Mouse (Mus musculus) spleen, adult 18-20 months (tissue): ENCODE measurements around the gene Wdr92.
"Not testable (repeated sequence)": the region's sequence is repeated elsewhere in the genome, so short reads cannot be mapped to it uniquely, and the experiment has no call there.

Source experiments
- DNase-seq, 2 experiments: peaks; one replicate each; pipeline ENCODE4 v3.0.0; 2022; ENCODE audit warnings: mixed read lengths in 2 of 2

Gene Wdr92

GRCm38 (mm10) chr11:17211258-17212140, 29.6 kb downstream of the Wdr92 start, which contains the start of gene Pno1:
Pno1 (minus strand) TSS chr11:17211568.
- DNase-seq: peak; percentile 90

GRCm38 (mm10) chr11:17212141-17212495, 30.2 kb downstream of the Wdr92 start:
- DNase-seq: no peak

DNA sequence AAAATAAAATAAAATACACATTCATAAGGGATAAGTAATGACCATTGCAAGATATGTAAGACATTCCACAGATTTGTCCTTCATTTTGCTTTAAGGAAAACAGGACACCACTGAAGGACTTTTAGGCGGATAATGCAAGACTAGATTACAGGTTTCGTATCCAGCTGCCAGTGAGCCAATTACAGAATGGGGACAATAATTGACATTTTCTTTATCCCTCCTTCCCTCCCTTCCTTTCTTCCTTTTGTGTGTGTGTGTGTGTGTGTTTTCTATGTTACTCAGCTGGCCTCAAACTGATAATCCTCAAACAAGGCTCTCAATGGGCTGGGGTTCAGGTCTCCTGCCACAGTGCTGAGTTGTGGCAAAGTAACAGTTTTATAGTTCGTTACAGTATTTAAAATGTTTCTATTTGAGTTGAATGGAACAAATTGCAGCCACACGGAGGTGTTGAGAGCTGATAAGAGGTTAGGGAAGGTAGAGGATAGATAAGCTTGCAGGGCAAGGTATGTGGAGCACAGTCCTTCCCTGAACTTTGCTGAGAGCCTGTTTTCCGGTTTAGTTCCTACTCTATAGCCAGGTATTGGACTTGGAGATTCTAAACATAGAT, 31.1 kb downstream of the Wdr92 start:
- DNase-seq: no peak

DNA sequence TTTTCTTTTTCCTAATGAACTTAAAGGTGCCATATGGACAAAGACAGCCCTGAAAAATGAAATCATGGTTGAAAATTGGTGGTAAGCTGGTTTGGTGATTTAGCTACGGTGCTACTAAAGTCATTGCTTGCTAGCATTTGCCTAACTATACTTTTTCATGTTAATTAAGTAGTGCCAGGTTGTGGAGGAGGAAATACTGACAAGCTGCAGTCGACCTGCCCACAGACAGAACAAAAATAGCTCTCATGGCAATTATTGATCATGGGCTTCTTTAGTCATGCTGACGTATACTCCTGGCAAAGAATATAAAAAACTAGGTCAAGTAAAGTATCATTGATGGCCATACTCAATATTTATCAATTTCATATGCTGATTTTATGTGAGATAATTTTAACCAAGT, 33.6 kb downstream of the Wdr92 start:
- no peak for DNase-seq

GRCm38 (mm10) chr11:17221126-17221525, 39.2 kb downstream of the Wdr92 start:
- no peak for DNase-seq

- DNase-seq: no peak
These were observed 50.9 kb downstream of the Wdr92 start for GRCm38 (mm10) chr11:17232792-17233191.

- DNase-seq: no peak
These were observed 54.6 kb downstream of the Wdr92 start for GRCm38 (mm10) chr11:17236449-17237037.

DNA sequence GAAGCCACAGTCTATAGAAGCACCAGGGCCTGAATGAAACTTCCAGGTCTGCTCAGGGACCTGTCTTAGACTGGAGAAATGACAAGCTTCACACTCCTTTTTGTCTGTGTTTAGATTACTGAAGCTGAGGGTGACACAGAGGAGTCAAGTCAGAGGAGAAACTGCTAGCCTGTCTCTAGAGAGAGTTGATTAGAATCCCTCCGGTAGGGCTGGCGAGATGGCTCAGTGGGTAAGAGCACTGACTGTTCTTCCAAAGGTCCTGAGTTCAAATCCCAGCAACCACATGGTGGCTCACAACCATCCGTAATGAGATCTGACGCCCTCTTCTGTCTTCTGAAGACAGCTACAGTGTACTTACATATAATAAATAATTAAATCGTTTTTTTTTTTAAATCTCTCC, 56.7 kb downstream of the Wdr92 start:
- not testable (repeated sequence) for DNase-seq

GRCm38 (mm10) chr11:17248715-17249114, 66.8 kb downstream of the Wdr92 start:
- DNase-seq: no peak

GRCm38 (mm10) chr11:17256813-17257365, 75.0 kb downstream of the Wdr92 start:
- DNase-seq: peak; percentile 6 to 7

- peak; percentile 86 to 92 for DNase-seq
These were observed 75.5 kb downstream of the Wdr92 start, which contains the start of gene C1d for GRCm38 (mm10) chr11:17257443-17257842. C1d (plus strand) TSS chr11:17257579.

DNA sequence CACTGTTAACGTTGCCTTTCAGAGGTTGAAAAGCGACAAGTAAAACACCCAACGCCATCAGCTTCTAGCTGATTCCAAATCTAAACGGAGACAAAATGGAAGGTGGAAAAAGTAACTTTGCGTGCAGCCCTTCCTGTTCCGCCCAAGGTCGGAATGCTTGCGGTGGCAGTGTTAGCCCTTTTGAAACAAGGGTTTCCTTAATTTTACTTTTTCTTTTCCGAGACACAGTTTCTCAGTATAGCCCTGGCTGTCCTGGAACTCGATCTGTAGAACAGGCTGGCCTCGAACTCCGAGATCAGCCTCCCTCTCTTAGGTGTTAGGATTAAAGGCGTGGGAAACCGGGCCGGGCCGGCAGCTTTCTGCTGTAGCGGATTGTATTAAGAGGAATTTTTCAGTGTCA, 76.0 kb downstream of the Wdr92 start:
- peak in 1 of 2 experiments; percentile 6 for DNase-seq

DNA sequence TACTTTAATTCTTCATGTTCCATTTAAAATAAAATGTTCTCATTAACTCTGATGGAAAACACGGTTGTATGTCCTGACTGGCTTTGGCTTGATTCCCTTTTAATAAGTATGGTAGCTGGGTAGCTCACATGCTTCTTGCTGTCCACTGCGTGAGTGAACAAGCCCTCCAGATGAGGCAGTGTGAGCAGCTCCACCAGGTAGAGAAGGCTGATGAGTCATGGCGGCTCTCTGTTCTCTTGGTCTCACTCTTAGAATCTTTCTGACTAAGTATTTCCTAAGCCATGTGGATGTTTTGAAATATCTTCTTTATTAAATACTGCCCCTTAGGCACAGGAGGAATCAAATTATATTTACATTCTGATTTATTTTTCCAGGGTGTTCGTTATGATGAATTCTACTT, 85.3 kb downstream of the Wdr92 start:
- no peak for DNase-seq

GRCm38 (mm10) chr11:17268801-17269200, 86.9 kb downstream of the Wdr92 start:
- no peak for DNase-seq

DNA sequence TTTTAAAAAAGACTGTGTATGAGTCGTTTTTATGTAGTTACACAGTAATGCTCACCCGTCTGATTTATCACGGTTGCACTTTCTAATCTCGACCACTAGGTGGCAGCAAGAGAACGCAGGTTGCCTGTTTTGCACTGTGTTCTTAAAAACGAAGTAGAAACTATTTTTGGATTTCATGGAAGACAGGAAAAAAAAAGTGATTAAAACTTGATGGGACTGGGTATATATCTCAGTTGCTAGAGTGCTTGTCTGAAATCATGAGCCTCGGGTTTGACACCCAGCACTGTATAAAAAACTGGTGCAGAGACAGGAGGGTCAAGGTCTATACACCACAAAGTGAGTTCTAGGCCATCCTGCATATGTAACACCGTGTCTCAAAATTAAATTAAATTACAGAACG, 98.1 kb downstream of the Wdr92 start:
- peak in 1 of 2 experiments; percentile 13 for DNase-seq
